Mouse (Mus musculus): ENCODE results near the gene Gm20605. TPM values are rescaled to one million over a fixed set of nuclear protein-coding genes. Genes with fewer than 3 reads are reported as not detected.

Gm20605 gene
- polyA plus RNA-seq, 1 experiment from 2014 or later = 5.9 TPM

Other genes with a start within 250 kb of the Gm20605 start
- gene Zan, start 152.1 kb upstream of the Gm20605 start, polyA plus RNA-seq (2014; fragmentation: Nextera tagmentation; extraction: Ambion mirVana) = 0.03 and 0.11 TPM in 2 replicates
- 46.5 and 50.0 TPM in 2 replicates for gene Pop7, start 126.7 kb upstream of the Gm20605 start, polyA plus RNA-seq (2014; fragmentation: Nextera tagmentation; extraction: Ambion mirVana)
- 6.8 and 9.5 TPM in 2 replicates for gene Gigyf1, start 110.6 kb upstream of the Gm20605 start, polyA plus RNA-seq (2014; fragmentation: Nextera tagmentation; extraction: Ambion mirVana)
- not detected in 2 replicates for gene Epo, start 95.9 kb upstream of the Gm20605 start, polyA plus RNA-seq (2014; fragmentation: Nextera tagmentation; extraction: Ambion mirVana)
- gene Gnb2, start 95.7 kb upstream of the Gm20605 start, polyA plus RNA-seq (2014; fragmentation: Nextera tagmentation; extraction: Ambion mirVana) = 307 and 318 TPM in 2 replicates
- 0.65 and 1.0 TPM in 2 replicates for gene Actl6b, start 75.7 kb upstream of the Gm20605 start, polyA plus RNA-seq (2014; fragmentation: Nextera tagmentation; extraction: Ambion mirVana)
- 2.3 and 3.5 TPM in 2 replicates for gene Tfr2, start 59.3 kb upstream of the Gm20605 start, polyA plus RNA-seq (2014; fragmentation: Nextera tagmentation; extraction: Ambion mirVana)
- 13.9 and 16.0 TPM in 2 replicates for gene Mospd3, start 28.1 kb upstream of the Gm20605 start, polyA plus RNA-seq (2014; fragmentation: Nextera tagmentation; extraction: Ambion mirVana)
- 120 and 134 TPM in 2 replicates for gene Pcolce, start 15.4 kb upstream of the Gm20605 start, polyA plus RNA-seq (2014; fragmentation: Nextera tagmentation; extraction: Ambion mirVana)
- not detected in 2 replicates for gene Fbxo24, start 173 bp upstream of the Gm20605 start, polyA plus RNA-seq (2014; fragmentation: Nextera tagmentation; extraction: Ambion mirVana)
- 26.0 and 28.0 TPM in 2 replicates for gene Lrch4, start 54 bp upstream of the Gm20605 start, polyA plus RNA-seq (2014; fragmentation: Nextera tagmentation; extraction: Ambion mirVana)
- gene Sap25, start 12.2 kb downstream of the Gm20605 start, polyA plus RNA-seq (2014; fragmentation: Nextera tagmentation; extraction: Ambion mirVana) = 3.9 and 5.6 TPM in 2 replicates
- 0.23 TPM in 2 replicates for gene Irs3, start 16.5 kb downstream of the Gm20605 start, polyA plus RNA-seq (2014; fragmentation: Nextera tagmentation; extraction: Ambion mirVana)
- 19.9 TPM in 2 replicates for gene Agfg2, start 55.6 kb downstream of the Gm20605 start, polyA plus RNA-seq (2014; fragmentation: Nextera tagmentation; extraction: Ambion mirVana)
- gene Nyap1, start 112.4 kb downstream of the Gm20605 start, polyA plus RNA-seq (2014; fragmentation: Nextera tagmentation; extraction: Ambion mirVana) = 0.47 and 1.0 TPM in 2 replicates
- 139 and 147 TPM in 2 replicates for gene Tsc22d4, start 116.6 kb downstream of the Gm20605 start, polyA plus RNA-seq (2014; fragmentation: Nextera tagmentation; extraction: Ambion mirVana)
- gene Ppp1r35, start 149.7 kb downstream of the Gm20605 start, polyA plus RNA-seq (2014; fragmentation: Nextera tagmentation; extraction: Ambion mirVana) = 29.9 and 35.3 TPM in 2 replicates
- 7.4 and 9.2 TPM in 2 replicates for gene Mepce, start 158.5 kb downstream of the Gm20605 start, polyA plus RNA-seq (2014; fragmentation: Nextera tagmentation; extraction: Ambion mirVana)
- gene Zcwpw1, start 158.6 kb downstream of the Gm20605 start, polyA plus RNA-seq (2014; fragmentation: Nextera tagmentation; extraction: Ambion mirVana) = 12.4 and 13.7 TPM in 2 replicates
- gene Pilra, start 207.1 kb downstream of the Gm20605 start, polyA plus RNA-seq (2014; fragmentation: Nextera tagmentation; extraction: Ambion mirVana) = 2.1 and 2.9 TPM in 2 replicates
- gene Pilrb1, start 228.9 kb downstream of the Gm20605 start, polyA plus RNA-seq (2014; fragmentation: Nextera tagmentation; extraction: Ambion mirVana) = 0.13 and 0.84 TPM in 2 replicates
- 2.1 and 2.7 TPM in 2 replicates for gene Pilrb2, start 242.6 kb downstream of the Gm20605 start, polyA plus RNA-seq (2014; fragmentation: Nextera tagmentation; extraction: Ambion mirVana)

Measured in heart, embryonic 11.5 days (tissue).